Mouse (Mus musculus): ENCODE measurements around the gene Fignl2. TPM values are rescaled to one million over a fixed set of nuclear protein-coding genes. Genes with fewer than 3 reads are reported as not detected.

The Fignl2 gene
- total RNA-seq, 1 experiment = 8.6 TPM

DNA sequence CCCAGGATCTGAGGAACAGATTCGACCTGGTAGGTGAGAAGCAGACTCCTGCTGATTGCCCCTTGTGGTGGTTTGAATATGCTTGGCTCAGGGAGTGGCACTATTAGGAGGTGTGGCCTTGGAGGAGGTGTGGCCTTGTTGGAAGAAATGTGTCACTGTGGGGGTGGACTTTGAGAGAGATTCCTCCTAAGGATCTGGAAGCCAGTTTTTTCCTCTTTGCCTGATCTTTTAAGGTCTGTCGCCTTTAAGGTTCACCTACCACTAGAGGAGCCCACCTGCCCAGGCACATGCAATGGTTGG, 43.9 kb upstream of the Fignl2 start:
- Histone ChIP-seq H3K4me1 (ENCODE audit: control insufficient read depth in 2 of 2, insufficient read depth in 2 of 2, low read length in 2 of 2, poor library complexity in 1 of 2) (peaks cover 5 to 12% of the 10 kb centered on the region in 2 experiments; a peak in 3 of 4 replicates), H3K36me3 (ENCODE audit: control insufficient read depth, insufficient read depth, low read length, poor library complexity, severe bottlenecking) (no peaks in the 10 kb centered on the region), H3K9ac (ENCODE audit: insufficient read depth, low read depth, low read length, poor library complexity, severe bottlenecking) (no peak overlapping the region), H3K4me3 (ENCODE audit: insufficient read depth in 1 of 2, low read depth in 1 of 2, low read length in 2 of 2, poor library complexity in 1 of 2, severe bottlenecking in 1 of 2) (no peak overlapping the region), H3K9me3 (ENCODE audit: control insufficient read depth, insufficient read depth, low read depth, low read length) (no peaks in the 10 kb centered on the region), H3K27ac (ENCODE audit: insufficient read depth, low read depth, low read length, poor library complexity, severe bottlenecking) (no peak overlapping the region)
- DNase-seq (ENCODE audit: low read depth, low spot score) = peak; percentile 55
- TF ChIP-seq ZNF384 (IDR thresholded peaks at IDR 0.05; ENCODE audit: low read depth, low read length) = no peak
- TF ChIP-seq HCFC1 (IDR thresholded peaks at IDR 0.05; ENCODE audit: borderline replicate concordance, insufficient read depth, low read length) = no peak
- TF ChIP-seq ZC3H11A (IDR thresholded peaks at IDR 0.05; ENCODE audit: borderline replicate concordance, low read depth, low read length) = no peak
- TF ChIP-seq CHD2 (IDR thresholded peaks at IDR 0.05; ENCODE audit: low read depth, low read length) = no peak
- TF ChIP-seq MAFK (IDR thresholded peaks at IDR 0.05; ENCODE audit: insufficient read depth, low read depth, low read length) = no peak
- in situ Hi-C loops (cut with MboI; ENCODE audit: low sequenced_read_pairs in 2 of 2, unreplicated experiment in 2 of 2) = no loop called here

- in situ Hi-C loops (cut with MboI; ENCODE audit: low sequenced_read_pairs in 2 of 2, unreplicated experiment in 2 of 2) = no loop called here
- no peak for DNase-seq (ENCODE audit: low read depth, low spot score)
These were observed 43.3 kb upstream of the Fignl2 start for GRCm38 (mm10) chr15:101121411-101122289.

GRCm38 (mm10) chr15:101118399-101119125, 40.2 kb upstream of the Fignl2 start:
- peak; percentile 59 for DNase-seq (ENCODE audit: low read depth, low spot score)
- H3K4me1 ChIP-seq (ENCODE audit: control insufficient read depth in 2 of 2, insufficient read depth in 2 of 2, low read length in 2 of 2, poor library complexity in 1 of 2) = peaks cover 5 to 9% of the 10 kb centered on the region in 2 experiments; a peak in 3 of 4 replicates
- H3K4me3 ChIP-seq (ENCODE audit: insufficient read depth in 1 of 2, low read depth in 1 of 2, low read length in 2 of 2, poor library complexity in 1 of 2, severe bottlenecking in 1 of 2) = peak overlapping the region in 1 of 2 experiments; percentile 6; a peak in 1 of 4 replicates
- in situ Hi-C loops (cut with MboI; ENCODE audit: low sequenced_read_pairs in 2 of 2, unreplicated experiment in 2 of 2) = no loop called here
- no peak overlapping the region; the same call in 1 of the 2 replicates for H3K9ac ChIP-seq (ENCODE audit: insufficient read depth, low read depth, low read length, poor library complexity, severe bottlenecking)
- no peaks in the 10 kb centered on the region for H3K9me3 ChIP-seq (ENCODE audit: control insufficient read depth, insufficient read depth, low read depth, low read length)
- no peak overlapping the region for H3K27ac ChIP-seq (ENCODE audit: insufficient read depth, low read depth, low read length, poor library complexity, severe bottlenecking)
- no peaks in the 10 kb centered on the region for H3K36me3 ChIP-seq (ENCODE audit: control insufficient read depth, insufficient read depth, low read length, poor library complexity, severe bottlenecking)
- no peak for TF ChIP-seq ZNF384 (IDR thresholded peaks at IDR 0.05; ENCODE audit: low read depth, low read length)
- no peak for TF ChIP-seq CHD2 (IDR thresholded peaks at IDR 0.05; ENCODE audit: low read depth, low read length)
- TF ChIP-seq HCFC1 (IDR thresholded peaks at IDR 0.05; ENCODE audit: borderline replicate concordance, insufficient read depth, low read length) = no peak
- no peak for TF ChIP-seq MAFK (IDR thresholded peaks at IDR 0.05; ENCODE audit: insufficient read depth, low read depth, low read length)
- TF ChIP-seq ZC3H11A (IDR thresholded peaks at IDR 0.05; ENCODE audit: borderline replicate concordance, low read depth, low read length) = no peak

More at GRCm38 (mm10) chr15:101121411-101122289, 43.3 kb upstream of the Fignl2 start:
- TF ChIP-seq ZC3H11A (IDR thresholded peaks at IDR 0.05; ENCODE audit: borderline replicate concordance, low read depth, low read length) (no peak), ZNF384 (IDR thresholded peaks at IDR 0.05; ENCODE audit: low read depth, low read length) (no peak), CHD2 (IDR thresholded peaks at IDR 0.05; ENCODE audit: low read depth, low read length) (no peak), HCFC1 (IDR thresholded peaks at IDR 0.05; ENCODE audit: borderline replicate concordance, insufficient read depth, low read length) (no peak), MAFK (IDR thresholded peaks at IDR 0.05; ENCODE audit: insufficient read depth, low read depth, low read length) (no peak)
- Histone ChIP-seq H3K9ac (ENCODE audit: insufficient read depth, low read depth, low read length, poor library complexity, severe bottlenecking) (no peak overlapping the region), H3K27ac (ENCODE audit: insufficient read depth, low read depth, low read length, poor library complexity, severe bottlenecking) (no peak overlapping the region), H3K4me3 (ENCODE audit: insufficient read depth in 1 of 2, low read depth in 1 of 2, low read length in 2 of 2, poor library complexity in 1 of 2, severe bottlenecking in 1 of 2) (no peak overlapping the region), H3K36me3 (ENCODE audit: control insufficient read depth, insufficient read depth, low read length, poor library complexity, severe bottlenecking) (no peaks in the 10 kb centered on the region), H3K9me3 (ENCODE audit: control insufficient read depth, insufficient read depth, low read depth, low read length) (no peaks in the 10 kb centered on the region), H3K4me1 (ENCODE audit: control insufficient read depth in 2 of 2, insufficient read depth in 2 of 2, low read length in 2 of 2, poor library complexity in 1 of 2) (peaks cover 5 to 9% of the 10 kb centered on the region in 2 experiments; a peak in 3 of 4 replicates)

DNA sequence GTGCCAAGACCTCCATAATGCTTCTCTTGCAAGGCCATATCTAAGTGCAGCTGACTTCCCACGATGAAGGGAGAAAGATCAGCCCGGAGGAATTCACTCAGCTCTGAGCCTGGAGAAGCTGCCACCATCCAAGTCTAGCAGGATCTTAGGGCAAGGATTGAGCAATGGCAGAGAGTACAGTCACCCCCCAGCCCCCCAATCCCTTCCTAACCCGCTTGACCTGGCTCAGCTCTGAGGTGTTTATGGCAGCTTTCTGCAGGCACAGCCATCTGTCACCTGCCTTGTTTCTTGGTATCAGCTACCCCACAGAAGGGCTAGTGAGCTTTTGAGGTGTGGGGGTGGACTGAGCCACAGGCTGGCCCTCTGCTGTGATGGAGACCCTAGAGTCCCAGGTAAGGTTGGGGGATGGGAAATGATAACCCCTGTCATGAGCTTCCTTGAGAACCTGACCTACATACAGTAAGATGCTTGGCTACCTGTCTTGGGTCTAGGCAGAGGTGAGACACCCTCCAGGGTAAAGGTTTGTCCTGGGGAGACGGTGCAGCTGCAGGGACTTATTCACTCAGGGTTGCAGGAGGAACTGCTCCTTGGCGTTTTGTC, 37.2 kb upstream of the Fignl2 start, which contains the start of gene Ankrd33:
Ankrd33 (plus strand) TSS at position 245 of the 600 bp plus-strand sequence.
- no peak for TF ChIP-seq HCFC1 (IDR thresholded peaks at IDR 0.05; ENCODE audit: borderline replicate concordance, insufficient read depth, low read length)
- TF ChIP-seq ZC3H11A (IDR thresholded peaks at IDR 0.05; ENCODE audit: borderline replicate concordance, low read depth, low read length) = no peak
- TF ChIP-seq ZNF384 (IDR thresholded peaks at IDR 0.05; ENCODE audit: low read depth, low read length) = no peak
- no peak for TF ChIP-seq MAFK (IDR thresholded peaks at IDR 0.05; ENCODE audit: insufficient read depth, low read depth, low read length)
- no peak for TF ChIP-seq CHD2 (IDR thresholded peaks at IDR 0.05; ENCODE audit: low read depth, low read length)
- in situ Hi-C loops (cut with MboI; ENCODE audit: low sequenced_read_pairs in 2 of 2, unreplicated experiment in 2 of 2) = no loop called here
- no peak for DNase-seq (ENCODE audit: low read depth, low spot score)
- Histone ChIP-seq H3K9me3 (ENCODE audit: control insufficient read depth, insufficient read depth, low read depth, low read length) (no peaks in the 10 kb centered on the region), H3K9ac (ENCODE audit: insufficient read depth, low read depth, low read length, poor library complexity, severe bottlenecking) (no peak within 1 kb of the TSS), H3K36me3 (ENCODE audit: control insufficient read depth, insufficient read depth, low read length, poor library complexity, severe bottlenecking) (no peaks in the 10 kb centered on the region), H3K4me1 (ENCODE audit: control insufficient read depth in 2 of 2, insufficient read depth in 2 of 2, low read length in 2 of 2, poor library complexity in 1 of 2) (peaks cover 0 to 3% of the 10 kb centered on the region in 2 experiments; a peak in 1 of 4 replicates), H3K4me3 (ENCODE audit: insufficient read depth in 1 of 2, low read depth in 1 of 2, low read length in 2 of 2, poor library complexity in 1 of 2, severe bottlenecking in 1 of 2) (no peak within 1 kb of the TSS), H3K27ac (ENCODE audit: insufficient read depth, low read depth, low read length, poor library complexity, severe bottlenecking) (no peak within 1 kb of the TSS)

Data from ES-E14 (cell line).